Mouse (Mus musculus) kidney, postnatal 36 days (tissue): ENCODE data around the gene Ranbp2.

Experiments
- DNase-seq, 2 experiments: peaks; one replicate each; pipeline ENCODE4 v3.0.0; 2021 to 2022; ENCODE audit warnings: mixed read lengths in 2 of 2

Gene Ranbp2

GRCm38 (mm10) chr10:58446384-58447279, at the start of gene Ranbp2:
Ranbp2 (plus strand) TSS chr10:58446920.
- DNase-seq, result peak; percentile 99

- DNase-seq, result no peak
These were observed 47.8 kb upstream of the Ranbp2 start for GRCm38 (mm10) chr10:58398941-58399340.

GRCm38 (mm10) chr10:58401838-58402237, 44.9 kb upstream of the Ranbp2 start:
- no peak for DNase-seq

- no peak for DNase-seq
These were observed 42.1 kb upstream of the Ranbp2 start for GRCm38 (mm10) chr10:58404639-58405038.

- DNase-seq, result no peak
These were observed 41.3 kb upstream of the Ranbp2 start for GRCm38 (mm10) chr10:58405285-58405948.

- peak; percentile 45 for DNase-seq
These were observed 40.8 kb upstream of the Ranbp2 start for GRCm38 (mm10) chr10:58405949-58406305.

- DNase-seq, result no peak
These were observed 34.4 kb upstream of the Ranbp2 start for GRCm38 (mm10) chr10:58412331-58412730.

GRCm38 (mm10) chr10:58412852-58413251, 33.9 kb upstream of the Ranbp2 start:
- DNase-seq, result no peak

- DNase-seq, result no peak
These were observed 30.0 kb upstream of the Ranbp2 start for GRCm38 (mm10) chr10:58416702-58417101.

GRCm38 (mm10) chr10:58418290-58418971, 28.3 kb upstream of the Ranbp2 start:
- DNase-seq, result no peak

GRCm38 (mm10) chr10:58427930-58428329, 18.8 kb upstream of the Ranbp2 start:
- DNase-seq, result no peak

- peak; percentile 0 to 25 for DNase-seq
These were observed 870 bp upstream of the Ranbp2 start for GRCm38 (mm10) chr10:58445850-58446249.

GRCm38 (mm10) chr10:58447280-58447781, 611 bp downstream of the Ranbp2 start:
- peak in 1 of 2 experiments; percentile 24 for DNase-seq

GRCm38 (mm10) chr10:58451575-58451974, 4.9 kb downstream of the Ranbp2 start:
- no peak for DNase-seq

GRCm38 (mm10) chr10:58452185-58452584, 5.5 kb downstream of the Ranbp2 start:
- no peak for DNase-seq

GRCm38 (mm10) chr10:58459896-58460295, 13.2 kb downstream of the Ranbp2 start:
- DNase-seq, result no peak

GRCm38 (mm10) chr10:58477086-58477755, 30.5 kb downstream of the Ranbp2 start:
- no peak for DNase-seq

- no peak for DNase-seq
These were observed 31.4 kb downstream of the Ranbp2 start for GRCm38 (mm10) chr10:58478071-58478578.

GRCm38 (mm10) chr10:58479954-58480490, 33.3 kb downstream of the Ranbp2 start:
- no peak for DNase-seq

- no peak for DNase-seq
These were observed 44.3 kb downstream of the Ranbp2 start for GRCm38 (mm10) chr10:58491031-58491430.

- peak in 1 of 2 experiments; percentile 18 for DNase-seq
These were observed 48.9 kb downstream of the Ranbp2 start for GRCm38 (mm10) chr10:58495637-58496036.

GRCm38 (mm10) chr10:58496732-58497131, 50.0 kb downstream of the Ranbp2 start:
- DNase-seq, result no peak
